Mouse (Mus musculus) megakaryocyte progenitor cell, adult 5-6 weeks (primary cell): ENCODE results near the gene Pbx2. TPM values are rescaled to one million over a fixed set of nuclear protein-coding genes. Genes with fewer than 3 reads are reported as not detected.

ENCODE experiments used
- total RNA-seq, 2 experiments: library from RNA; stranded (forward) in 1 of 2; stranded (reverse) in 1 of 2; fragments of 157-497, 149-512 nt in 1 of 2; fragments of 200-1000 nt in 1 of 2; gene quantifications; 2 replicates each; pipeline versions ENCODE4 v1.2.3 to v1.2.4; 2015 to 2017

The Pbx2 gene
- total RNA-seq, 2 experiments from 2014 or later: 17.0 to 26.7 TPM

Other genes with a start within 250 kb of the Pbx2 start
- not detected in 2 replicates for gene Btnl2, start 236.4 kb upstream of the Pbx2 start, total RNA-seq (2015)
- not detected in 2 replicates for gene Btnl2, start 236.4 kb upstream of the Pbx2 start, total RNA-seq (2017)
- not detected in 2 replicates for gene Btnl1, start 214.1 kb upstream of the Pbx2 start, total RNA-seq (2015)
- gene Btnl1, start 214.1 kb upstream of the Pbx2 start, total RNA-seq (2017): not detected in 2 replicates
- gene BC051142, start 192.4 kb upstream of the Pbx2 start, total RNA-seq (2015): 1.7 and 4.5 TPM in 2 replicates
- 1.0 and 2.4 TPM in 2 replicates for gene BC051142, start 192.4 kb upstream of the Pbx2 start, total RNA-seq (2017)
- not detected in 2 replicates for gene Btnl4, start 113.9 kb upstream of the Pbx2 start, total RNA-seq (2015)
- gene Btnl4, start 113.9 kb upstream of the Pbx2 start, total RNA-seq (2017): not detected in 2 replicates
- not detected in 2 replicates for gene Btnl6, start 73.9 kb upstream of the Pbx2 start, total RNA-seq (2015)
- not detected in 2 replicates for gene Btnl6, start 73.9 kb upstream of the Pbx2 start, total RNA-seq (2017)
- gene Notch4, start 27.0 kb upstream of the Pbx2 start, total RNA-seq (2015): 0.17 and 0.39 TPM in 2 replicates
- under 0.01 and 0.14 TPM in 2 replicates for gene Notch4, start 27.0 kb upstream of the Pbx2 start, total RNA-seq (2017)
- gene Gpsm3, start 1.5 kb upstream of the Pbx2 start, total RNA-seq (2015): 63.4 and 69.0 TPM in 2 replicates
- 14.5 and 20.2 TPM in 2 replicates for gene Gpsm3, start 1.5 kb upstream of the Pbx2 start, total RNA-seq (2017)
- 1.5 and 2.6 TPM in 2 replicates for gene Ager, start 6.6 kb downstream of the Pbx2 start, total RNA-seq (2015)
- gene Ager, start 6.6 kb downstream of the Pbx2 start, total RNA-seq (2017): 0.24 and 3.0 TPM in 2 replicates
- gene Rnf5, start 12.4 kb downstream of the Pbx2 start, total RNA-seq (2015): 50.6 and 51.6 TPM in 2 replicates
- 17.7 and 18.5 TPM in 2 replicates for gene Rnf5, start 12.4 kb downstream of the Pbx2 start, total RNA-seq (2017)
- 25.7 and 33.6 TPM in 2 replicates for gene Agpat1, start 13.0 kb downstream of the Pbx2 start, total RNA-seq (2015)
- 20.2 and 24.9 TPM in 2 replicates for gene Agpat1, start 13.0 kb downstream of the Pbx2 start, total RNA-seq (2017)
- 0.47 and 1.1 TPM in 2 replicates for gene Egfl8, start 24.7 kb downstream of the Pbx2 start, total RNA-seq (2015)
- gene Egfl8, start 24.7 kb downstream of the Pbx2 start, total RNA-seq (2017): 0.92 and 2.2 TPM in 2 replicates
- 26.5 and 33.5 TPM in 2 replicates for gene Ppt2, start 37.2 kb downstream of the Pbx2 start, total RNA-seq (2015)
- 15.3 and 19.7 TPM in 2 replicates for gene Ppt2, start 37.2 kb downstream of the Pbx2 start, total RNA-seq (2017)
- 0.17 and 0.34 TPM in 2 replicates for gene Prrt1, start 38.3 kb downstream of the Pbx2 start, total RNA-seq (2015)
- gene Prrt1, start 38.3 kb downstream of the Pbx2 start, total RNA-seq (2017): not detected in 2 replicates
- 3.8 and 4.1 TPM in 2 replicates for gene Fkbpl, start 53.5 kb downstream of the Pbx2 start, total RNA-seq (2015)
- gene Fkbpl, start 53.5 kb downstream of the Pbx2 start, total RNA-seq (2017): 17.7 and 40.0 TPM in 2 replicates
- 25.5 and 27.8 TPM in 2 replicates for gene Atf6b, start 55.9 kb downstream of the Pbx2 start, total RNA-seq (2015)
- gene Atf6b, start 55.9 kb downstream of the Pbx2 start, total RNA-seq (2017): 24.3 and 30.2 TPM in 2 replicates
- gene Tnxb, start 79.3 kb downstream of the Pbx2 start, total RNA-seq (2015): not detected in 2 replicates
- gene Tnxb, start 79.3 kb downstream of the Pbx2 start, total RNA-seq (2017): not detected in 2 replicates
- 0.12 and 0.27 TPM in 2 replicates for gene C4b, start 152.6 kb downstream of the Pbx2 start, total RNA-seq (2015)
- gene C4b, start 152.6 kb downstream of the Pbx2 start, total RNA-seq (2017): 0.03 and 0.12 TPM in 2 replicates
- not detected in 2 replicates for gene Cyp21a1, start 213.3 kb downstream of the Pbx2 start, total RNA-seq (2015)
- gene Cyp21a1, start 213.3 kb downstream of the Pbx2 start, total RNA-seq (2017): not detected in 2 replicates
- 19.6 and 27.3 TPM in 2 replicates for gene Stk19, start 245.7 kb downstream of the Pbx2 start, total RNA-seq (2015)
- gene Stk19, start 245.7 kb downstream of the Pbx2 start, total RNA-seq (2017): 17.0 and 31.8 TPM in 2 replicates
- 20.2 and 33.2 TPM in 2 replicates for gene Dxo, start 245.8 kb downstream of the Pbx2 start, total RNA-seq (2015)
- gene Dxo, start 245.8 kb downstream of the Pbx2 start, total RNA-seq (2017): 18.8 and 28.9 TPM in 2 replicates